Mouse (Mus musculus) lung, postnatal 36 days (tissue): ENCODE results near the gene Olfr488.
"Not testable (repeated sequence)": the region's sequence is repeated elsewhere in the genome, so short reads cannot be mapped to it uniquely, and the experiment has no call there.

Experiments
- DNase-seq: peaks from one replicate; pipeline ENCODE4 v3.0.0; 2022; ENCODE audit warnings: mixed read lengths

The Olfr488 gene

DNA sequence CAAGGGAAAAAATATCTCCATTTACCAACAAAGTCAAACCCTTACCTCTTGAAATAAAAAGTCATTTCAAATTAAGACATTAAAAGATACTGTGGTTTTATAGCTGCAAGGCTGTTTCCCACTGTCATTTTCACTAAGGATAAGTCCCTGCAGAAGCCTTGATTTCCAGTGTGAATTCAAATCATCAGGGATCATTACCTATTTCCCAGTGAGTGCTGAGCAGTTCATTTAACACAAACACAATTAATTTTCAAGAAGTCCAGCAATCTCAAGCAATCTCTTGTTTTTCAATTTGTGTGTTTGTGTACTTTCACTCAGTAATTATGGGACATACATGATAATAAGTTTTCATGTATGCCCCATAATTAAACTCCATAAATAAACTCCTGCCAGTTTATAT lies at the start of gene Olfr488:
Gene Olfr488, minus strand, starts transcription at position 101 of the 400 bp plus-strand sequence.
- DNase-seq: no peak

DNA sequence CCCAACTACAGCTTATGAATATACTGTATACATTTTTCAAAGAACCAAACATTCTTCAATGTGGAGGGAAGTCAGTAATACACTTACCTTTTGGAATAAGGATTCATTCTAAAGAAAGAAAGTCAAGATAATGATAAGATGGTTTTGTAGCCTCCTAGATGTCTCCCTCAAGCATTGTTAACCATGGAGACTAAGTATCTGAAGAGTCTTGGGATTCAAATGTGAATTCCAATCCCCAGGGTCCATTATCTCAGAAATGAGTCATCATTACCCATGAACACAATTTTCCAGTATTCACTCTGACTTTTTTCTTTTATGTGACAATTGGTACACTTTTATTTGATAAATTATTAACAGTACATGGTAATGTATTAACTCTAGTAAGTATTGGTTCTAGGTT lies 30.7 kb upstream of the Olfr488 start, which contains the start of gene Olfr490:
Gene Olfr490, minus strand, starts transcription at position 101 of the 400 bp plus-strand sequence.
- no peak for DNase-seq

DNA sequence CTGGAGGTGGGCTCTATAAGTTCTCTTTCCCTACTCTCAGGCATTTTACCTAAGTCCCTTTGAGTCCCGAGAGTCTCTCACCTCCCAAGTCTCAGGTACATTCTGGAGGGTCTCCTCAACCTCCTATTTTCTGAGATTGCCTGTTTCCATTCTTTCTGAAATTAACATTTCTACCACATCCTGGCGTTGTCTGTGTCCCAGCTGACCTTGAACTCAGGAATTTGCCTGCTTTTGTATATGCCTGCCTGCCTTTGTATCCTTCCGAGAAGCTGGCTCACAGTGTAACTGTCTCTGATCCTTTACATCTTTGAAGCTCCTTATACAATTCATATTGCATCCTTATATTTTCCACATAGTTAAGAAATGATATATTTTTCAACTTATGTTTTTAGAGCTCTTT lies 24.6 kb downstream of the Olfr488 start:
- no peak for DNase-seq

DNA sequence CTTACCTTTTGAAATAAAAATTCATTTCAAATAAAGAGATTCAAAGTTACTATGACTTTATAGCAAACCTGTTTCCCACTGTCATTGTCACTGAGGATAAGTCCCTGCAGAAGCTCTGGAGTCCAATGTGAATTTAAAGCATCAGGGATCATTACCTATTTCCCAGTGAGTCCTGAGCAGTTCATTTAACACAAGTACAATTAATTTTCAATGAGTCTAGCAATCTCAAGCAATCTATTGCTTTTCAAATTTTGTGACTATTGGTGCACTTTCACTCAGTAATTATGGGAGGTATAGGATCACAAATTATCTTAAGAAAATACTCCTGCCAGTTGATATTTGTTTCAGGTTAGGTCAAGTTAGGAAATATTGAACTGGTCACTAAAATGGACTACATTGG lies 43.6 kb downstream of the Olfr488 start, which contains the start of gene Olfr487:
Gene Olfr487, minus strand, starts transcription at position 101 of the 400 bp plus-strand sequence.
- not testable (repeated sequence) for DNase-seq
